Mouse (Mus musculus) neural tube, embryonic 14.5 days (tissue): Measurements from ENCODE around the gene Crybg2. TPM values are rescaled to one million over a fixed set of nuclear protein-coding genes. Genes with fewer than 3 reads are reported as not detected.

ENCODE experiments used
- ATAC-seq: fragments of 200-750 bp; cut with Nextera tagmentation; 2 replicates; pipeline ENCODE4 v1.8.0; 2017; ENCODE audit warnings: low read depth, mild to moderate bottlenecking, moderate TSS enrichment, moderate library complexity
- H3K27ac ChIP-seq: fragments of 300-500 bp; sonication (generic); 2 replicates; pipeline ENCODE4 v1.5.1; 2014; ENCODE audit warnings: low read depth, mild to moderate bottlenecking, control low read depth, low read length, moderate library complexity, mixed read lengths
- H3K27me3 ChIP-seq: fragments of 300-500 bp; sonication (generic); 2 replicates; pipeline ENCODE4 v1.6.1; 2014; ENCODE audit warnings: low read length; ENCODE audit not compliant: control insufficient read depth, insufficient read depth
- H3K36me3 ChIP-seq: fragments of 300-500 bp; sonication (generic); 2 replicates; pipeline ENCODE4 v1.6.1; 2014; ENCODE audit warnings: low read length, mixed read lengths; ENCODE audit not compliant: control insufficient read depth, insufficient read depth
- H3K4me1 ChIP-seq: fragments of 300-500 bp; sonication (generic); 2 replicates; pipeline ENCODE4 v1.6.1; 2014; ENCODE audit warnings: low read length; ENCODE audit not compliant: control insufficient read depth, insufficient read depth
- H3K4me2 ChIP-seq: fragments of 300-500 bp; sonication (generic); 2 replicates; pipeline ENCODE4 v1.6.1; 2014; ENCODE audit warnings: mild to moderate bottlenecking, low read depth, low read length, control low read depth
- H3K4me3 ChIP-seq: fragments of 300-500 bp; sonication (generic); 2 replicates; pipeline ENCODE4 v1.5.1; 2014; ENCODE audit warnings: low read depth, low read length, control low read depth, mixed read lengths
- H3K9ac ChIP-seq: fragments of 300-500 bp; sonication (generic); replicated peaks from 2 replicates; pipeline ENCODE4 v1.6.1; 2014; ENCODE audit warnings: low read depth, mild to moderate bottlenecking, control low read depth, low read length, mixed read lengths
- H3K9me3 ChIP-seq: fragments of 300-500 bp; sonication (generic); 2 replicates; pipeline ENCODE4 v1.6.1; 2016; ENCODE audit warnings: low read length; ENCODE audit not compliant: control insufficient read depth
- WGBS: fragments of 180-500 bp; shearing (Covaris S2); extraction: QIAGEN DNeasy Blood & Tissue Kit; methylation state at CpG from one replicate; pipeline ENCODE4 v1.1.7; 2014; 5-methylcytosine and 5-hydroxymethylcytosine counted together
- polyA plus RNA-seq: library from polyadenylated mRNA; unstranded; fragments of >200 nt; fragmentation: Nextera tagmentation; extraction: Ambion mirVana; gene quantifications from 2 replicates; pipeline ENCODE4 v1.2.1, GENCODE M21; 2014

The Crybg2 gene
- polyA plus RNA-seq, 1 experiment from 2014 or later, result 2.9 TPM

DNA sequence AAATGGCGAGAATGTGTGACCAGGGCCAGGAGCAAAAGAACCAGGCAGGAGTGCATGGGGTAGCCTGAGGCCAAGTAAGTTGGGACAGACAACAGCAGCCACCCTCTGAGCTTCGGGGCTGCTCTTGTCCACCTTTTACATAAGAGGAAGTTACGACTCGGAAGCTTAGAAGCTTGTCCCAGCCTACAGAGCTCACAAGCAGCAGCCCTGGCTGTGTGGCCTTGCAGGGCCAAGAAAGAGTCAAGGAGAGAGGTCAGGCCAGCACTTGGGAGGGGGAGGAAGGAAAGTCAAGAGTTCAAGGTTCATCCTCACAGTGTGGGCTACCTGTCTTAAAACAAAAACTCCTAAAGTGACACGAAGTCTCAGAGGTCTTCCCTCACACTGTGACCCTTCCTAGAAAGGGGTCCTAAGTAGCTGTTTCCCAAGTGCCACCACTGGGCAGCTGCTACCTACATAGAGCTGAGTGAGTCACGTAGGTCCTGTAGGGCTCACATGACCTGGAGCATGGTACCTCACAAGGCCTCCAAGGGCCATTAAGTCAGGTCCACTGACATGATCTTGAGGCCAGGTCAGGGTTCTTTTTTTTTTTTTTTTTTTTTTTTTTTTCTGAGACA, 59.7 kb downstream of the Crybg2 start:
- no peak overlapping the region for H3K27ac ChIP-seq
- no peaks in the 10 kb centered on the region for H3K9me3 ChIP-seq
- no peaks in the 10 kb centered on the region for H3K4me1 ChIP-seq
- no peaks in the 10 kb centered on the region for H3K36me3 ChIP-seq
- H3K4me3 ChIP-seq, result no peak overlapping the region
- no peak overlapping the region for H3K9ac ChIP-seq
- H3K27me3 ChIP-seq, result no peaks in the 10 kb centered on the region
- no peak overlapping the region for H3K4me2 ChIP-seq
- WGBS, result 82% methylated on average over 6 of the region's 6 CpGs
- ATAC-seq, result no peak

DNA sequence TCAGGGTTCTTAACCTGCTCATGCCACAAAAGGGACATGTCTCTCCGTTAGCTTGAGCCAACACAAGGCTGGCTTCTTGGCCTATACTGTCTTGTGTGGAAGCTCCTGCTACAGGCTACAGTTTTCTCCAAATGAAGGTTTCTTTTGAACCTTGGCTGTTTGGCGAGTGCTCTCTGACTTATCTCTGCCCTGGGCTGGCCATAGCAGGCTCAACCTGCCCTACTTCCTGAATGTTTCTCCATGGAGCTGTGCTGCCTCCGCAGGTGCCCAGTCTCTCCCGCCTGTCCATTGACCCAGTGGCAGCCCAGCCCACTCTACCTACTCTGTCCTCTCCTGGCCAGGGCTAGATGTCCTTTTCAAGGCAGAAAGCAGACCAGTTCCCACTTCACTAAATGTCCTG, 60.3 kb downstream of the Crybg2 start:
- no peaks in the 10 kb centered on the region for H3K36me3 ChIP-seq
- H3K27me3 ChIP-seq, result no peaks in the 10 kb centered on the region
- no peaks in the 10 kb centered on the region for H3K9me3 ChIP-seq
- H3K4me3 ChIP-seq, result no peak overlapping the region
- no peak overlapping the region for H3K4me2 ChIP-seq
- WGBS, result 89% methylated on average over 4 of the region's 4 CpGs
- H3K4me1 ChIP-seq, result no peaks in the 10 kb centered on the region
- H3K9ac ChIP-seq, result no peak overlapping the region
- no peak for ATAC-seq
- no peak overlapping the region for H3K27ac ChIP-seq

DNA sequence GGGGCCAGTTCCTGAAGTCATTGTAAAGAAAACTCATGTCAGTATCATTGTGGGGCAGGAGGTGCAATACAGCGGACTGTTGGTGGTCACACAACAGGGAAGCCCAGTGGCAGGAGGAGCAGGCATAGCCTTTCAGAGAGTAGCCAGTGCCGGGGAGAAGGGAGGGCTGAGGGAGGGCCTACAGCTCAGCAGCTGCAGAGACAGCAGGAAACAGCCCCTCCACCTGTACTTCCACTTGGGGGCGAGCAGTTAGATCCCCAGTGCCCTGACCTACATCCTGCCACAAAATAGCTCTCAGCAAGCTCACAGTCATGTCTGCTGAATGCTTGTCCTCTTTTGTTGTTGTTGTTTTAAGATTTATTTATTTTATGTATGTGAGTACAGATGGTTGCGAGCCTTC, 61.0 kb downstream of the Crybg2 start:
- Histone ChIP-seq H3K9me3 (no peaks in the 10 kb centered on the region), H3K9ac (no peak overlapping the region), H3K4me3 (no peak overlapping the region), H3K27me3 (no peaks in the 10 kb centered on the region), H3K36me3 (no peaks in the 10 kb centered on the region), H3K4me1 (no peaks in the 10 kb centered on the region), H3K27ac (no peak overlapping the region), H3K4me2 (no peak overlapping the region)
- ATAC-seq, result no peak
- 37% methylated on average over 4 of the region's 4 CpGs for WGBS

DNA sequence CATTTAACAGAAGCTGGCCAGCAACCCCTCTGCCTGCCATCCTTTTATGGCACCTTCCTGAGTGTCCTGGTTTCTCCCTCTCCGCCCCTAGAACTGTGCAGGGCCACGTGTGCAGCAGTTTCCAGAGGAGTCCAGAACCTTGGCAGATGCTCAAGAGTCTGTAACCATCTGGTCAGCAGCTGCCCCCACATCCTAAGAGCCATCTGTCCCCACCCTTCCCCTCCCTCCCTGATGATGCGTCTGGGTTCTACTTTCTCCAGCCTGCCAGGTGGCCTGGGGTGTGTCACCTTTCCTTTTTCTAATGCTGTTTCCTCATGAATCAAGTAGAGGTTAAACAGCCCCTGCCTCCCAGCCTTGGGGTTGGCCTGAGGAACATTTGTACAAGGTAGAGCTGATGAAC, 61.7 kb downstream of the Crybg2 start:
- Histone ChIP-seq H3K27me3 (no peaks in the 10 kb centered on the region), H3K4me2 (no peak overlapping the region), H3K4me3 (no peak overlapping the region), H3K9me3 (no peaks in the 10 kb centered on the region), H3K4me1 (peaks cover 2% of the 10 kb centered on the region; the same call in 1 of the 2 replicates), H3K36me3 (no peaks in the 10 kb centered on the region), H3K27ac (no peak overlapping the region), H3K9ac (no peak overlapping the region)
- WGBS, result 45% methylated on average over 3 of the region's 3 CpGs
- ATAC-seq, result no peak

DNA sequence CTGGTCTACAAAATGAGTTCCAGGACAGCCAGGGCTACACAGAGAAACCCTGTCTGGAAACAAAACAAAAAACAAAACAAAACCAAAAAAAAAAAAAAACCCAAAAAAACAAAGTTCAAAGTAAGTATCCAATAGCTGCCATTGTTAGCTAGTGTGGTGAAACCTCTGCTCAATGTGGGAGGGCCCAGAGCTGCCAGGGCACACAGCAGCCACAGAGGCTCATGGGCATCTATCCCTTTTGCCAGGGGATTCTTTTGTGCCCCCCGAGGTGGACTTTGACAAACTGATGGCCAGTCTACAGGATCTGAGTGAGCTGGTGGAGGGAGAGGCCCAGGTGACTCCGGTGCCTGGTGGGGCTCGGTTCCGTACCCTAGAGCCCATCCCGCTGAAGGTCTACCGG, 62.5 kb downstream of the Crybg2 start:
- Histone ChIP-seq H3K9ac (no peak overlapping the region), H3K27me3 (no peaks in the 10 kb centered on the region), H3K4me1 (peaks cover 10% of the 10 kb centered on the region; the same call in 1 of the 2 replicates), H3K36me3 (no peaks in the 10 kb centered on the region), H3K27ac (no peak overlapping the region), H3K4me2 (no peak overlapping the region), H3K4me3 (no peak overlapping the region), H3K9me3 (no peaks in the 10 kb centered on the region)
- WGBS, result 93% methylated on average over 6 of the region's 6 CpGs
- no peak for ATAC-seq

DNA sequence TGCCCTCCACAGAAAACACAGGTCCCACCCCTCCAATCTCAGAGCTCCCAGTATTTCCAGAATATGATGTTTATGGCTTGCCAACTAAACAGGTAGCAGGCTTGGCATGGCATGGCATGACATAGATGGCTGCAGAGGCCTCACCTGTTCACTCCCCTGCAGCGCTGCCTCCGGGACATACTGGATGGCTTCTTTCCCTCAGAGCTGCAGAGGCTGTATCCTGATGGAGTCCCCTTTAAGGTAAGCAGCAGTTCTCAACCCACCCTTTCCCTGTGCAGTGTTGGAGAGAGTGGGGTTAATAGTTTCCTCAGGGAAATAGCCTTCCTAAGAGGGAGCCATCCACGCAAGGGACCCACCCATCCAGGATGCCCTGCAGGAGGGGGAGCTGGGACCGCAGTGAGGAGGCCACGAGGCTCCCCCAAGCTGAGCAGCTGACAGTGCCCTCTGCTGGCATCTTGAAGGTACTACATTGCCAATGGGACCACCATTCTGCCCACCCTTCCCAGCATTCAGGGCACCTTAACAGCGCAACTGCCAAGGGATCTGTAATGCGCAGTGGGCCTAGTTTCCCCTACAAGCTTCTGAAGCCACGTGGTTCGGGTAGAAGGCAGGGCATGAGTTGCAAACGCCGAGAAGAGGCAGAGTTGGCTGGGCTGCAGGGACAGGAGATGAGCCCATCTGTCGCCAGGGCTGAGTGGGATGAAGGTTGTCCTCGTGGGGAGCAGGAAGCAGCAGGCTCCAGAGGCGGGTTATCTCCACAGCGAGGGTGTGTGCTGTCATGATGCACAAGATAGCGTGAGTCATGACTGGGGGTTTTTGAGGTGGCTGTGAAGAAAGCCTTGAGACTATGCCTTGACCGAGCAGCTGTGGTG, 63.3 kb downstream of the Crybg2 start:
- H3K4me2 ChIP-seq, result no peak overlapping the region
- WGBS, result 28% methylated on average over 17 of the region's 17 CpGs

DNA sequence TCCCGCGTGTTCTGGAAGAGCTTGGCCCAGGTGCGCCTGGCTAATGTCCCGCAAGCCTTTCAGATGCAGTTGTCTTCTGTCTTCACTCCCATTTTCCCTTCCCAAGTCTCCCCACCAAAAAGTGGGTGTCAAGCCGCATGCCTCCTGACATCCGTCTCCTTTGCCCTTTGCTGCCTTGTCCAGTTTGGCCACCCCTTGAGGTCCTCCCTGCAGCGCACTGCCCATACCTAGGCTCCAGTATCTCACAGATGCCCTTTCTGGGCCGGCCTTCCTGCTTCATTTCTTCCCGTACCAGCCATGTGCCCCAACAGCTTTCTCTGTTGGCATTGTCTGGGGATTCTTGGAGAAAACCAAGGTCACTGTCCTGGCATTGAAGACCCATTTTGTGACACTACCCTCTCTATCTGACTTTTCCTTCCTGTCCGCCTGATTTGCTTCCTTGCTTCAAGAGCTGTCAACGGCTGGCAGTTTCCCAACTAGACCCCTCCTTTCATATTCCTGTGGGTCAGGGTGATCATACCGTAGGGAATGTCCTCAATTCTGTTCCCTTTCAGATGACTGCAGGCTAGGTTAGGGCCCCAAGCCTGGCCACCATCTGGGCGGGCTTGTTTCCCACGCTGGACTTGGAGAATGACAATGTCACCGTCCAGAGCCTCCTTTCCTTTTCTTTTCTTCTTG, 64.9 kb downstream of the Crybg2 start:
- H3K4me3 ChIP-seq, result no peak overlapping the region
- H3K9ac ChIP-seq, result no peak overlapping the region
- WGBS, result 94% methylated on average over 15 of the region's 15 CpGs
- H3K9me3 ChIP-seq, result no peaks in the 10 kb centered on the region
- no peak overlapping the region for H3K4me2 ChIP-seq
- H3K27me3 ChIP-seq, result no peaks in the 10 kb centered on the region
- H3K4me1 ChIP-seq, result peaks cover 11% of the 10 kb centered on the region; the same call in 1 of the 2 replicates
- no peak overlapping the region for H3K27ac ChIP-seq
- no peaks in the 10 kb centered on the region for H3K36me3 ChIP-seq
- no peak for ATAC-seq

More for the DNA sequence above, 63.3 kb downstream of the Crybg2 start:
- no peak overlapping the region for H3K27ac ChIP-seq
- H3K4me1 ChIP-seq, result peaks cover 11% of the 10 kb centered on the region; the same call in 1 of the 2 replicates
- no peak overlapping the region for H3K4me3 ChIP-seq
- H3K36me3 ChIP-seq, result no peaks in the 10 kb centered on the region
- H3K27me3 ChIP-seq, result no peaks in the 10 kb centered on the region
- ATAC-seq, result no peak
- H3K9ac ChIP-seq, result no peak overlapping the region
- no peaks in the 10 kb centered on the region for H3K9me3 ChIP-seq

DNA sequence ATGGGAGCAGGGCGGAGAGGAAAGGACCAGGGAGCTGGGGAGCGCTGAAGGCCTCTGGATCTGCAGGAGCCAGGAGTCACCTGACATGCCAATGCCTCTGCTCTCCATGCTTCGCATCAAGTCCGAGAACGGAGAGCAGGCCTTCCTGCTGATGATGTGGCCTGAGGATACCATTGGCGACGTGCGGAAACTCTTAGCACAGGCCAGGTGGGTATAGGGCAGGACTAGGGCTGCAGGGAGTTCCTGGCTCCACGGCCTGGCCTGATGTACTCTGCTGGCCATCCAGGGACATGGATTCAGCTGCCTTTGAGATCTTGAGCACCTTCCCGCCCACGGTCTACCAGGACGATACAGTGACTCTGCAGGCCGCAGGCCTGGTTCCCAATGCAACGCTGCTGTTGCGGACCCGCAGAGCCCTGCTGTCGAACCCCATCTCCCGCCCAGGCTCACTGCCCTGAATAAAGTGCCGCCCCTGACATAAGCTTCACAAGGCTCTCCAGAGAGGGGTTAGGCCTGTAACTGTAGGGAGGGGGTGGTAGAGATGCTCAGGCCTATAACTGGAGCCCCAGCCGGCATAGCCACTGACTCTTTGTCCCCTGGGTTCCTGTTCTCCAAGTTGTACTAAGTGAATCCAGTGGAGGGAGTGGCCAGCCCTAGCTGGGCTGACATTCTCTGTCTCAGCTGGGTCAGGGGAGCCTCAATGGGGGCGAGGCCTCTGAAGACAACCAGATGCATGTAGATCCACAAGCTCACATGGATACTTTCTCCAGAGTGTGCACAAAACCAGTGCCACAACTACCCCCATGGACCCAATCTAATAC, 65.9 kb downstream of the Crybg2 start:
- Histone ChIP-seq H3K4me2 (no peak overlapping the region), H3K4me3 (no peak overlapping the region), H3K4me1 (peaks cover 11% of the 10 kb centered on the region; the same call in 1 of the 2 replicates), H3K27me3 (no peaks in the 10 kb centered on the region), H3K36me3 (no peaks in the 10 kb centered on the region), H3K9ac (0 out of 2 replicates have a peak overlapping the region, but pooled peaks have one; percentile 25), H3K27ac (no peak overlapping the region), H3K9me3 (no peaks in the 10 kb centered on the region)
- no peak for ATAC-seq
- 86% methylated on average over 21 of the region's 21 CpGs for WGBS
